Mouse (Mus musculus): ENCODE results near the gene Tceanc. TPM values are rescaled to one million over a fixed set of nuclear protein-coding genes. Genes with fewer than 3 reads are reported as not detected.

Tceanc gene
- total RNA-seq, 1 experiment from 2014 or later, result 12.6 TPM

- no peak for ATAC-seq (replicated peaks; ENCODE audit: insufficient number of reproducible peaks, low FRiP score, low TSS enrichment, poor library complexity, severe bottlenecking)
These were observed 18.7 kb downstream of the Tceanc start for GRCm38 (mm10) chrX:166499496-166500190.

GRCm38 (mm10) chrX:166497771-166498170 is 20.6 kb downstream of the Tceanc start:
- no peak for ATAC-seq (replicated peaks; ENCODE audit: insufficient number of reproducible peaks, low FRiP score, low TSS enrichment, poor library complexity, severe bottlenecking)

- ATAC-seq (replicated peaks; ENCODE audit: insufficient number of reproducible peaks, low FRiP score, low TSS enrichment, poor library complexity, severe bottlenecking), result no peak
These were observed 23.3 kb downstream of the Tceanc start for GRCm38 (mm10) chrX:166495052-166495451.

GRCm38 (mm10) chrX:166479365-166479983 is 38.9 kb downstream of the Tceanc start, which contains the start of gene Rab9:
Rab9 (minus strand) TSS chrX:166479867.
- ATAC-seq (replicated peaks; ENCODE audit: insufficient number of reproducible peaks, low FRiP score, low TSS enrichment, poor library complexity, severe bottlenecking), result peak; percentile 97

GRCm38 (mm10) chrX:166478631-166479364 is 39.6 kb downstream of the Tceanc start:
- ATAC-seq (replicated peaks; ENCODE audit: insufficient number of reproducible peaks, low FRiP score, low TSS enrichment, poor library complexity, severe bottlenecking), result peak; percentile 23

- ATAC-seq (replicated peaks; ENCODE audit: insufficient number of reproducible peaks, low FRiP score, low TSS enrichment, poor library complexity, severe bottlenecking), result no peak
These were observed 41.0 kb downstream of the Tceanc start for GRCm38 (mm10) chrX:166477393-166477792.

GRCm38 (mm10) chrX:166472612-166473011 is 45.8 kb downstream of the Tceanc start:
- ATAC-seq (replicated peaks; ENCODE audit: insufficient number of reproducible peaks, low FRiP score, low TSS enrichment, poor library complexity, severe bottlenecking), result no peak

- ATAC-seq (replicated peaks; ENCODE audit: insufficient number of reproducible peaks, low FRiP score, low TSS enrichment, poor library complexity, severe bottlenecking), result no peak
These were observed 50.0 kb downstream of the Tceanc start for GRCm38 (mm10) chrX:166468321-166468720.

GRCm38 (mm10) chrX:166455525-166455924 is 62.8 kb downstream of the Tceanc start:
- ATAC-seq (replicated peaks; ENCODE audit: insufficient number of reproducible peaks, low FRiP score, low TSS enrichment, poor library complexity, severe bottlenecking), result no peak

- no peak for ATAC-seq (replicated peaks; ENCODE audit: insufficient number of reproducible peaks, low FRiP score, low TSS enrichment, poor library complexity, severe bottlenecking)
These were observed 64.0 kb downstream of the Tceanc start for GRCm38 (mm10) chrX:166454331-166454730.

GRCm38 (mm10) chrX:166453532-166453931 is 64.8 kb downstream of the Tceanc start:
- ATAC-seq (replicated peaks; ENCODE audit: insufficient number of reproducible peaks, low FRiP score, low TSS enrichment, poor library complexity, severe bottlenecking), result no peak

Other genes with a start within 250 kb of the Tceanc start
- 11.4 to 20.1 TPM (median 15.0 TPM) in 3 replicates for gene Trappc2, start 78.0 kb downstream of the Tceanc start, total RNA-seq (2017)
- 9.7 to 16.6 TPM (median 15.2 TPM) in 3 replicates for gene Ofd1, start 77.9 kb downstream of the Tceanc start, total RNA-seq (2017)
- 49.2 to 66.6 TPM (median 56.3 TPM) in 3 replicates for gene Rab9, start 38.7 kb downstream of the Tceanc start, total RNA-seq (2017)
- not detected in 3 replicates for gene Egfl6, start 67.2 kb upstream of the Tceanc start, total RNA-seq (2017)

Data from monocyte, adult 5-6 weeks (primary cell).